Mouse (Mus musculus): Measurements from ENCODE around the gene Folh1. TPM values are rescaled to one million over a fixed set of nuclear protein-coding genes. Genes with fewer than 3 reads are reported as not detected.

Folh1 gene
- polyA plus RNA-seq, 1 experiment: 0.04 TPM

DNA sequence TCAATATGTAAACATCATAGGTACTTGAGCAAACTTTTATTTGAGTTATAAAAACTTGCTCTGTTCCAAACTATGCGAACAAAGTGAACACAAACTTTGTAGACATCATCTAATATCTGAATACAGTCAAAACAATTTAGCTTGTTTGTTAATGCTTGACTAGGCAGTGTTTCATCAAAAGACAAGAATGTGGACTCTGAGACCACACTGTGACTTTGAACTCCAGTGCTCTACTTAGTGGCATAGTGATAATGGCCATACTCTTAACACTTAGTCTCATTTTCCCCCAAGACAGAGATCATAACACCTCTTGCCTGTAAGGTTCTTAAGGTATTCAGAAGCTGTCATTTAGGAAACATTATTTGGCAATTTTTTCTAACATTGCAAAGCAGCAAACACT, 15.0 kb downstream of the Folh1 start:
- no peaks in the 10 kb centered on the region for H3K27me3 ChIP-seq (ENCODE audit: control insufficient read depth, insufficient read depth, low read length)
- 85% methylated on average over 1 of the region's 1 CpGs for WGBS

GRCm38 (mm10) chr7:86725013-86725412, 50.7 kb downstream of the Folh1 start:
- no peak for DNase-seq
- TF ChIP-seq CTCF (IDR thresholded peaks at IDR 0.05; ENCODE audit: borderline replicate concordance, control insufficient read depth, extremely low read depth, insufficient read depth, low read length, poor library complexity) (no peak), POLR2A (IDR thresholded peaks at IDR 0.05; ENCODE audit: control insufficient read depth, extremely low read depth, insufficient read depth, low read length, poor library complexity) (no peak)
- H3K4me1 ChIP-seq (replicated peaks; ENCODE audit: control insufficient read depth, insufficient read depth, low read length): no peaks in the 10 kb centered on the region
- H3K36me3 ChIP-seq (ENCODE audit: control insufficient read depth, insufficient read depth, low read length): no peaks in the 10 kb centered on the region
- no peaks in the 10 kb centered on the region for H3K27me3 ChIP-seq (ENCODE audit: control insufficient read depth, insufficient read depth, low read length)
- no peak overlapping the region for H3K4me3 ChIP-seq (ENCODE audit: control insufficient read depth, insufficient read depth, low read length)
- no peak overlapping the region for H3K27ac ChIP-seq (ENCODE audit: control insufficient read depth, insufficient read depth, low read length)

More for the DNA sequence above, 15.0 kb downstream of the Folh1 start:
- no peaks in the 10 kb centered on the region for H3K4me1 ChIP-seq (replicated peaks; ENCODE audit: control insufficient read depth, insufficient read depth, low read length)
- TF ChIP-seq POLR2A (IDR thresholded peaks at IDR 0.05; ENCODE audit: control insufficient read depth, extremely low read depth, insufficient read depth, low read length, poor library complexity): no peak
- TF ChIP-seq CTCF (IDR thresholded peaks at IDR 0.05; ENCODE audit: borderline replicate concordance, control insufficient read depth, extremely low read depth, insufficient read depth, low read length, poor library complexity): no peak
- no peak overlapping the region for H3K27ac ChIP-seq (ENCODE audit: control insufficient read depth, insufficient read depth, low read length)
- H3K36me3 ChIP-seq (ENCODE audit: control insufficient read depth, insufficient read depth, low read length): no peaks in the 10 kb centered on the region
- H3K4me3 ChIP-seq (ENCODE audit: control insufficient read depth, insufficient read depth, low read length): no peak overlapping the region
- DNase-seq: no peak

DNA sequence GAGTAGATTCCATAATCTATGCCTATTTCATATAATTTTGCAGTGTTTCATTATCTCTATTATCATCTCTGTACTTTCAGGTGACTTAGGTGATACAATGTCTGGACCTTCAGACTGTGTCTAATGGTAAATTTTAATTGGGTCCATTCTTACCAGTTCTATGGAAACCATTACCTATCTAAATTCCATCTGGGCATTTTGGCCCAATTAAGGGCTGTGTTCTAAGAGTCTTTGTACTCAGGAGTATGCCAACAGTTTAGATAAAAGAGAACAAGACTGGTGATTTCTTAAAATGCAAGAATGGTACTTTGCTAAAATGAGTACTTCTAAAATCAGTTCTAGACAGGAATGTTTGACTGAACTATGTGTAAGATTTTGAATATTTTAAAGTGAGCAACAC, 87.7 kb downstream of the Folh1 start, which contains the start of gene Olfr292:
Gene Olfr292 (plus strand): TSS at position 301 of the 400 bp plus-strand sequence.
- H3K4me1 ChIP-seq (replicated peaks; ENCODE audit: control insufficient read depth, insufficient read depth, low read length): no peaks in the 10 kb centered on the region
- no peak within 1 kb of the TSS for H3K4me3 ChIP-seq (ENCODE audit: control insufficient read depth, insufficient read depth, low read length)
- no peak for DNase-seq
- no peak within 1 kb of the TSS for H3K27ac ChIP-seq (ENCODE audit: control insufficient read depth, insufficient read depth, low read length)
- TF ChIP-seq POLR2A (IDR thresholded peaks at IDR 0.05; ENCODE audit: control insufficient read depth, extremely low read depth, insufficient read depth, low read length, poor library complexity): no peak
- no peak for TF ChIP-seq CTCF (IDR thresholded peaks at IDR 0.05; ENCODE audit: borderline replicate concordance, control insufficient read depth, extremely low read depth, insufficient read depth, low read length, poor library complexity)
- H3K36me3 ChIP-seq (ENCODE audit: control insufficient read depth, insufficient read depth, low read length): no peaks in the 10 kb centered on the region
- H3K27me3 ChIP-seq (ENCODE audit: control insufficient read depth, insufficient read depth, low read length): no peaks in the 10 kb centered on the region

Other genes starting within 250 kb of the Folh1 start
- not detected in 2 replicates for gene Olfr295, start 192.1 kb downstream of the Folh1 start, polyA plus RNA-seq (2012; rRNA removed)
- not detected in 2 replicates for gene Olfr294, start 159.3 kb downstream of the Folh1 start, polyA plus RNA-seq (2012; rRNA removed)
- gene Olfr293, start 126.9 kb downstream of the Folh1 start, polyA plus RNA-seq (2012; rRNA removed): not detected in 2 replicates
- not detected in 2 replicates for gene Olfr292, start 87.6 kb downstream of the Folh1 start, polyA plus RNA-seq (2012; rRNA removed)
- not detected in 2 replicates for gene Vmn2r77, start 19.1 kb upstream of the Folh1 start, polyA plus RNA-seq (2012; rRNA removed)
- gene Vmn2r78, start 139.2 kb upstream of the Folh1 start, polyA plus RNA-seq (2012; rRNA removed): not detected in 2 replicates
- not detected in 2 replicates for gene Vmn2r79, start 220.2 kb upstream of the Folh1 start, polyA plus RNA-seq (2012; rRNA removed)

Measured in thymus, adult 2 months (tissue).